Mouse (Mus musculus): ENCODE measurements at regions not wholly inside any gene's neighbourhood (a gene's known extent, or its start where the extent isn't known, plus 50 kb on each side); places are given as distances from the start of the nearest gene placed in this dataset.

GRCm38 (mm10) chrX:136321692-136322091 is 51.6 kb downstream of the Bex3 start:
- in situ Hi-C loops (cut with MboI, MseI): no loop called here

- in situ Hi-C loops (cut with MboI, MseI): loop anchor here (5.0 kb wide), 1 partner anchor 41 kb away; no protein-coding TSS in a partner anchor
These were observed 95.8 kb downstream of the Bex3 start for GRCm38 (mm10) chrX:136365809-136366208.

Data from regulatory T cell (primary cell).